Mouse (Mus musculus): ENCODE results near the gene Zbp1. TPM values are rescaled to one million over a fixed set of nuclear protein-coding genes. Genes with fewer than 3 reads are reported as not detected.
A peak's percentile ranks its signal among the peaks of the same experiment; 100 is the strongest.

The Zbp1 gene
- total RNA-seq, 2 experiments from 2014 or later, result not detected

DNA sequence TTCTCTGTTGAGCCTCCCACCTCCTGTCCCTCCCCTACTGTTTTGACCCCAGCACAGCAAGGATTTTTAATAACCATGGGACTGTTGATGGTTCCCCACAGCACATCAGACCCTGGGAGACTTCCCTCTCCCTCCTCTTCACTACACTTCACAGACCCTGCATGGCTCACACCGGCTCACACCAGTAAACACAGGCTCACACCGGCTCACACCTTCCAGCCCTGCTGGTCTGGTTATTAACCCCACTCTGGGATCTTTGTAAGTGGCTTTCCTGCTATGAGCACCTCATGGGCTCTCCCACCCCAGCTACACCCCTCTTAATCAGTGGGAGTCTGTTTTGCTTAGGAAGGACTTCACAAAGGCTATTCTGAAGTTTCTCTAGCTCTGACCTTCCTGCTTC is 29.2 kb upstream of the Zbp1 start:
- no peak for DNase-seq (ENCODE audit: low spot score in 2 of 2)

DNA sequence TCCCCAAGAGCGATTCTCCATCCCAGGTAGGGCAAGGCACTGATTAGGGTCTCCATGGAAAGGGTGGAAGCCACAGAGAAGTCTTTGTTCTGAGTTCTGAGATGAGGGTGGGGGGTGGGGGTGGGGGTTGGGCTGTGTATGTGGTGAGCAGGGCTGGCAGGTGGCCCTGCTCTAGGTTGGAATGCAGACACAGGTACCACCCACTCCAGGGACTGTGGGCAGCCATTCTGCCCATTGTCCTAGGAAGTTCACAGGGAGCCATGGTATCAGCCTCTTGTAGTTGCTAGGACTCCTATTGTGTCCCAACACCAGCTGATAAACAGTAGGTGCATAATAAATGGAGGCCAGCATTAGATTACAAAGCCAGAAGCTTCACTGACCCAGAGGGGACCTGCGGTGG is 28.5 kb upstream of the Zbp1 start:
- no peak for DNase-seq (ENCODE audit: low spot score in 2 of 2)

DNA sequence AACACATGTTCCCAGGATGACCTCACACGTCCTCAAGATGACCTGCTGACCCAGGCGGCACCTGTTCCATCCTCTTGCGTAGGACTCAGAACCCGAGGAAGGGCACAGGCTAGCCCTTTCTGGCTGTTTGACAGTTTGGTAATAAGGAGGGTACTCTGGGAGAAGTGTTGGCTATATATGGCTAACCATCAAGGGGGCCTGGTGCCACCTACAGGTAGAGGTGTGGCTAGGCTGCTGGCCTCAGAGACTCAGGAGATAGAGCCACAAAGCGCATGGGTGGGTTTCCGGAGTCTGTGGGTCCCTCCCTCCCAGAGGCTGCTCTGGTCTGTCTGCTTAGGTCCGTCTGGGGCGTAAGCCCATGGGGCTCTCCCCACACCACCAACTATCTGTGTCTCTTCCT is 28.0 kb upstream of the Zbp1 start:
- no peak for DNase-seq (ENCODE audit: low spot score in 2 of 2)

DNA sequence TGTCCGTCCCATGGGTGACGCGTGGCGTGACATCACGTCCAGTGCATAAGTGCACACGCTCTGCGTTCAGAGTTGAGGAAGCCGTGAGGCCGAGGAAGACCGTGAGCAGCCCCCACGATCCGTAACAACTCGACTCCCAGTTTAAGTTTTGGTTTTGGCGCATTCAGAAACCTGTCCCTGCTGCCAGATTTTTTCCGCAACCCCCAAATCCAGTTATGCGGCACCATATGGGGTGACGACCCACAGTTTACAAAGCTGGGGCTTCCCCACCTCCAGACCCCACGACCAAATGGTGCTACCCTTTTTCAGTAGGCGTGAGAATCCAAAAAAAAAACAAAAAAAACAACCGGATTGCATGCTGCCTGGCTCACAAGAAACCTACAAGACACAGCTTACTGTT is 26.5 kb upstream of the Zbp1 start:
- no peak for DNase-seq (ENCODE audit: low spot score in 2 of 2)

DNA sequence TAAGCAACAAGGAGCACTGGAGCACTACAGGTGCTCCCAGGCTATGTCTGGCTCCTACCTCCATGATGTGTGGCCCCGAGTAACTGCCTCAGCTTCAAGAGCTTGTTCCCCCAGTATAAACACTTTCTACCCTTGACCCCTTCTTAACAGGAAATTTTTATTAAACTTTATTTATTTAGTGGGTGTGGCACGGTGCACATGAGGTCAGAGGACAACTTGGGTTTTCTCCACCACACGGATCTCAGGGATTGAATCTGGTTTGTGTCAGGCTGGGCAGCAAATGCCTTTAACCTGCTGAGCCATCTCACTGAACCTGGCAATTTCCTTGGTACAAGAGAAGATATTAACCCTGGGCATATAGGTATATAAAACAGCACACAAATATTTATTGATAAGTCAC is 25.4 kb upstream of the Zbp1 start:
- no peak for DNase-seq (ENCODE audit: low spot score in 2 of 2)

DNA sequence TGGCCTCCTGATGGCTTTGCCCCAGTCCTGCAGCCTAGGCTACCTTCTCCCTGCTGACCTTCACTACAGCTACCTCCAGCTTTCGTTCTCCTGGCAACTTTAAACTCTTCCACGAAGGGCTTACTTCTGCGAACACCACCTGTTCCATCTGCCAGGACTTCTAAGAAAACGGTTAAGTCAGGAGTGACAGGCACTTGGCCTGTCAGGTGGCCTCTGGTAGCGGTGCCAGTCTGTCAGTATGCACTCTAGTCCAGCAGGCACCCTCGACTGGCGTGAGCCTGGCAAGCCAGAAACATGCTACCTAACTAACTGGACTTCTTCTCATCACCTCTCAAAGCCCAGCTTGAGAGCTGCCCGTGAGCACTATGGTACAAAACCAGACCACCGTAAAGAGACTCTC is 24.9 kb upstream of the Zbp1 start:
- DNase-seq (ENCODE audit: low spot score in 2 of 2), result no peak

DNA sequence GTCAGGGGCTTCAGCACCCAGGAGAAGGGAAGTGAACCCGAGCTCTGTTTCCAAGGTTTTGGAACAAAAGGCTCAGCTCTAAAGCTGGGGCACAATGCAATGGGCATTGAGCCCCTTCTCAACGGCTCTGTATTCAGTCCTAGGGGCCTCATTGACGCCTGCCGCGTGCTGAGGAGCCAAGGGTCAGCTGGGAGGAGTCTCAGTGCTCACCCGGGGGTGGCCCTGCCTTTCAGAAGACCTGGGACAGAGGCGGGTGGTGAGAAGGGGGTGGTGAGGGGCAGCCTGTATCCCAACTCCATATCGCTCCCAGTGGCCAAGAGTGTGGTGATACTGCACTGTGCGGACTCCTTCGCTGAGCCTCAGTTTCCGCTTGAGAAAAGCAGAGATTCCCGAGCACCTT is 24.2 kb upstream of the Zbp1 start:
- no peak for DNase-seq (ENCODE audit: low spot score in 2 of 2)

DNA sequence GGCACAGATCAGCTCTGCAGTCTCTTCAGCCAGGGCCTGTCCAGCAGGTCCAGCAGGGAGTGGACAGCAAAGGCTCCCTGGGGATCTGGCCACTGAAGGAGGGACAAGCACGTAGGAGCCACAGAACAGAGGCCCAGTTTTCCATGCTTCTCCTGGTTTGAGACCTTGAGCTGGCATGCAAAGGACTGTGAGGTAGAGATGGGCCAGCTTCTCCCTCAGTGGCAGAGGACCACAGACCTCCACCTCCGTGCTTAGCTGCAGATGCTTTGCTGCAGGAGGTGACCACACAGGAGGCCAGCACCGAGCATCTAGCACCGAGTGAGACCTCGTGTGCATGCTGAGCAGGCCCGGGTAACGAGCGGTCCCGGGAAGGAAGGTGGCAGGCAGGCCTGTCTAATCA is 22.0 kb upstream of the Zbp1 start:
- DNase-seq (ENCODE audit: low spot score in 2 of 2), result no peak

DNA sequence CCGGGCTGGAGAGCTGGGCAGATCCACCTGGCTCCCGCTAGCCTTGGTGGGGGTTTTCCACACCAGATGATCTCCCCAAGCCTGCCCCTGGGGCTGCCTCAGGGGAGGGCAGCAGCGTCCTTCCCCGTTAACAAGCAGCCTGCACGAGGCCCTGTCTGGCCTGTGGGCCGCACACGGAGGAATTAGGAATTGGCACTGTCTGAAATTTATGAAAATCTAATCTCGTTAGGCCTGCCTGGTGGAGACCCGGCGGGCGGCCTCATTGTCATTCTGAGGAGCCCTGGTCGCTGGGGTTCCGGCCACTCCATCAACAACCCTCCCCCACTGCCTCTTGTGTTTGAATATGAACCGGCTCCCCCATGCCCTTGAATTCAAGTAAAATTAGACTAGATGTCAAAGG is 19.8 kb upstream of the Zbp1 start:
- no peak for DNase-seq (ENCODE audit: low spot score in 2 of 2)

DNA sequence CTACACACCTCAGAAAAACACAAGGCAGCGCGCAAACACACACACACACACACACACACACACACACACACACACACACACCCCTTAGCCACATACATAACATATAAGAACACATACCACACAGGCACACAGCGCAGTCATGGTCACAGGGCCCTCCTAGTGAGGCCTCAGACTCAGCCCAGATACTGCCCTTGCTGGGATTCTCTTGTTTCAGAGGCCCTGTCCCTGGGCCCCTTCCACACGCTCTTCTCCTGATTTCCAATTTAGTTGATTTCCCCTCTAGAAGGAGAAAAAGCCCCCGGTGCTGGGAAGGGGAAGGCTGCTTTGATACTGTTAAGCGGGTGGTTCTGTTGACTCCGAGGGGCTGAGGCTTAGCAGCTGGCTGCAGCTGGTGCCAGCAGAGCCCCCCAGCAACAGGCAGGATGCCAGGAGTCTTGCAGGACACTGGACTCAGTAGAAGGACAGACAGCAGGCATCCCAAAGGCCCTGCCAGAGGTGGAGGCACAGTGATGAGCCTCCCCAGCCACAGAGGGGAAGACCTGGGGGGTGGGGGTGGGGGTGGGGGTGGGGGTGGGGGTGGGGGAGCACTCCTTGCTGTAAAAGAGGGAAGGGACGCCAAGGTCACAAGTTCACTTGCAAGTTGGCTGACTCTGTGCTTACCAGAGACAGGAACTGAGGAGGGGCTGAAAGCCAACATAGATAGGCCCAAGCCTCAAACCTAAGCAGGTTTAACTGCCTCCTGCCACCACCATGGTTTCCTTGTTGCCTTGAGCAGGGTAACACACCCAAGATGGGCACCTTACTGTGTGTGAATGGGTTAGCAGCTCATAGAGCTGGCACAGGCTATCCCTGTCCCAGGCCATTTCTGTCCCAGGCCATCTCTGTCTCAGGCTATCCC is 17.0 kb upstream of the Zbp1 start:
- DNase-seq (ENCODE audit: low spot score in 2 of 2), result peak in 1 of 2 experiments; percentile 47

DNA sequence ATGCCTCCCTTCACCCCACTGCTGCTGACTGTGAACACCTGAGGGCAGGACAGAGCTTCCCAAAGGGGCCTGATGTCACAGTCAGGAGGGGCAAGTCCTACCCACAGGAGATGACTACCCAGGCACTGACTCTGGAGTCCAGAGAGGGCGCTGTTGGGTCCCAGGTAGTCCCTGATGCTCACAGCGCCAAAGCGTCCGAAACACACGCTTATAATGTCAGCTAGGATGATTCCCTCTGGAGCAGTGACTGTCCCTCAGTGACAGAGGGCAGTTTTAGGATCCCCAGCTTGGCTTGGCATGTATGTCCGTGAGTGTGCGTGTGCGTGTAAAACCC is 14.0 kb upstream of the Zbp1 start:
- DNase-seq (ENCODE audit: low spot score in 2 of 2), result no peak

DNA sequence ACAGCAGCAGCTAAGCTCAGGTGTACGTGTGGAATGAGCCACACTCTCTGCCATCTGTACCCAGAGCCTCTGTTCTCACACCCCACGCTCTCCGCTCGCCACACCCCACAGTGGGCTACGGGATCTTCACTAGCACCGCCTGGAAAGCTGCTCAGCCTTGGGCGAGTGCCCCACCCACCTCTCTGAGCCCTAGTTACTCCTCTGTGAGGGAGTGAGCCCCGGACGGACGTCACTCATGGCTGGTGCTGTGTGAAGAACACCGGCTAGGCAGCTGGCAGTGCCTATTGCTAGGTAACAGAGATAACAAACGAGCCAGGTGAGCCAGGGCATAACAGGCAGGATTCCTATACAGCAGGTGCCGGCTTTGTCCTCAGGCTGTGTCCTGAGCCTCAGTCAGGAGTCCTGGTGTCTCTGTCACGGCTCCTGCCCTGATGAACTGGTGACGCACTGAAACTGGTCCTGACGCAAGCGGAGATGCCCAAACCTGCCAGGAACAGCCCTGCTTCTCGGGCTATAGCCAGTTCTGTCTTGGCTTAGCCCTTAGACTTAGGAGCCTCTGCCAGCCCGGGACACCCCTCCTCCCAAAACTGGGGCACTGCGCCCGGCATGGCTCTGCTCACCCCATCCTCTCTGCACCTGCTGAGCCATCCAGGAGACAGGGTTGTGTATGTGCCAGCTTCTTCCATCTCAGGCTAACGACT is 13.5 kb upstream of the Zbp1 start:
- DNase-seq (ENCODE audit: low spot score in 2 of 2), result no peak

DNA sequence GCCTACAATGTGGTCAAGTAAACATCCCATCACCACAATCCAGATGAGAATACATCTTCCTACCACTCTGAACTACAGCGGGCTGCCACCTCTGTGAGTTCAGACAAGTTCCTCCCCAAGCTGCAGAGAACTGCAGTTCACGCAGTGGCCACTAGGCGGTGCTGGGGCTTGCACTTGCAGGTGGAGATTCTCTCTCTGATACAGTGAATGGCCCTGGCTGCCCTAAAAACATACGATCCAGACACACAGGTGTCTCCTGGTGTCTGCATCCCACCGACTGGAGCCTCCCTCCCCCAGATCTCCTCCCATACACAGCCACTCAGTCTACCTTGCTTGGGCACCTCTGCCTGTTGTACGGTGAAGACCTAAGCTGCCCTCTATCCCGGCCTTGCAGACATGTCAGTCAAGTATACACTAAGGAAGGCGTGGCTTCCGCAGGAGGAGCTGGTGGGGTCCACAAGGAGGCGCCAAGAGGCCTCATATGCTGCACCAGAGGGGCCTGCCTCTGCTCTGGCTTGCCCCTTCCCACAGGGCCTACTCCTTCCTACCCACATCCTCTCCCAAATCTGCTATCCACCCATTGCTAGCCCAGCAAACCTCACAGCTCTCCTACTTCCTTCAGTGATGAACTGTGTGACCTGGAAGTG is 11.0 kb upstream of the Zbp1 start:
- peak; percentile 94 to 95 for DNase-seq (ENCODE audit: low spot score in 2 of 2)

DNA sequence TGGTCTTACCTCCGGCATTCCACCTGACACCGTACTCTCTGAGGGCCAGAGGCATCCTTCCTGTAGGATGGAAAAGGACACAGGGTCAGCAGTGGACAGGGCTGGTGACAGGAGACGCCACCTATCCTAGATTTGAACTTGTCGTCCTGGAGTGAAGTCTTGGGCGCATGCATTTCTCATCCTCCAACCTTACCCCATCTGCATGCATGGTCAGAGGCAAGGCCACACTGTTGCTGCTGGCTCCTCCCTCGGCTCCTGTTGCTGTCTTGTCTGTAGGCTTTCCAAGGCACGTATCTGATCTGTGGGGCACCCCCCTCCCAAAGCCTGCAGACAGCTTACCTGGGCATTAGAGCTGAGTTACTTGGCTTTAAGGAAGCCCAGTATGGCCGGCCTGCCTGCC is 9.8 kb upstream of the Zbp1 start:
- DNase-seq (ENCODE audit: low spot score in 2 of 2), result no peak

DNA sequence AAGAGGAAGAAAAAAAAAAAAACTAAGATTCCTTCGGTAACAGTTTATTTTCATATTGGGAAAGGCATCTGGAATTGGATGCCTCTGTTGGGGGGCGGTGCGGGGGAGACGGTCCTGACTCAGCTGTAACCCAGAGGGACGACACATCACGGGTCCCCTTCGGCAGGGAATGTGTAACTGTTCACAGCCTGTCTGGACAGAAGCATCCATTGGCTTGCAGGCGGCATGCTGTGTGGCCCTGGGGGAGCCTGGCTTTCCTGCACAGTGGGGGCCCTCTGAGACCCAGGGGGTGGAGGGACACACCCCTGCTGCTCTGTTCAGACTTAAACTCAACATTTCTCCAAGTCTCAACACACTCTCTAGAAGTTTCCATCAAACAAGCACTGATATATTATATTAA is 8.1 kb upstream of the Zbp1 start:
- no peak for DNase-seq (ENCODE audit: low spot score in 2 of 2)

DNA sequence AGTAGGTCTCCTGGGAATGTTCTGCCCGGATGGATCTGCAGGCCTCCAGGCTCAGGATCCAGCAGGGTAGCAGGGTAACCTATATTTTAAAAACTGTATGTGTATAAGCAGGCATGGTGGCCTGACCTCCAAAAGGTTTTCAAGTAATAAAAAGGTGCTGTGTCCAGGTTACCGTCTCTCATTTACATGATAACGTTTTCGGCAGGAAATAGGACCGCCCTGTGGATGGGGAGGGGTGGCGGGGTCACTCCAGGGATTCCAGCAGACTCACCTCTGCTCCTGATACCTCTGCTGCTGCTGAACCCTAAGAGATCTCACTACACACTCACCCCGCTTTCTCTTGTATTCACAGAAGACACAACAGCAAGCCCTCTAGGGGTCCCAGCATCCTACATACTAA is 7.2 kb upstream of the Zbp1 start:
- no peak for DNase-seq (ENCODE audit: low spot score in 2 of 2)

DNA sequence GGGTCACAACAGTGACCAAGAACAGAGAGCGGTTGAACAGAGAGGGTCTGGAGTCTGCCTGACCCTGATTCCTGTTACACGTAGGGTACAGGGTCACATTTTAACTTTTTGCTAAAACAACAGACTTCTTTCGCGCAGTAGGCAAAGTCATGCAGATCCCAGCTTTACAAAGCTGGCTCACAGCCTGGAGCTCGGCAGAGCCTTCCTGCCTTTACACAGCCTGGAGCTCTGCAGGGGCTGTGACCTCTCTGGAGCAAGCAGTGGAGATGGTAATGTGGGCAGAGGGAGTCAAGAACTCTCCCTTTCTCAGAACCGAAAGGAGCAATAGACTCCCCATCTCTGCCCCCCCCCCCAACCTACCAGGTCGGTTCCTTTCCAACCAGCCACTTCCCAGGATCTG is 6.1 kb upstream of the Zbp1 start:
- DNase-seq (ENCODE audit: low spot score in 2 of 2), result no peak

DNA sequence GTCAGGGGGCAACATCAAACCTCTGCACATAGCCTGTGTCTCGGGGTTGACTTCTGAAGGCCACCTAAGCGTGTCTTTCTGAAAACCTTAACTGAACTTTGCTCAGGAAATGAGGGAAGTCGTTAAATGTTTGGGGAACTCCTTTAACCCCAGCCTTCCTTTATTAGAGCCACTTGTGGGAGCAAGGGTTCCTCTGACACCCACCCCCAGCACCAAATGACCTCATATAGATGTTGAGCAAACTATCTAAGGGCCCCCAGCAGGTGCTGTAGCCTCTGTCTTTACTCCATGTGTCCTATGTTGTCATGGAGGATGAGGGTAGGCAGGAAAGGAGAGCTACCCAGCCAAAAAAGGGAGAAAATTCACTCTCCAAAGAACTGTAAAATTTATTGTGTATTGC is 5.4 kb upstream of the Zbp1 start:
- no peak for DNase-seq (ENCODE audit: low spot score in 2 of 2)

DNA sequence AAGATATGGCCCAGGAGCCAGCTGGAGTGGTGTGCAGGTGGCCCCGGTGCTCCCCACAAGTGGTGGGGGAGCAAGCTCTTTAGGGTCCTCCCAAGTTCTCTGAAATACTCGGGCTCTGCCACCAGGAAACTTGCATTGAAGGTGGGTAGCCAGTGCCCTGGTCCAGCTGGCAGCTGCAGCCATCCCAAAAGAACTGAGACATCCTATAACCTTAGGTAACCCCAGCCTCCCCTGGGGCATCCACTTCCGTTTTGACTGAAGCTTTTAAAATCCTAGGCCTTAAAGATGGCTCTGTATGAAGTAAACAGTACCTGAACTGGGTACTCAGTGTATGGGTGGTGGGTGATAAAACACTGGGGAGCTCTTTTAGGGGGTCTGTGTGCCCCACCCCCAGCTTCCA is 4.8 kb upstream of the Zbp1 start:
- no peak for DNase-seq (ENCODE audit: low spot score in 2 of 2)

DNA sequence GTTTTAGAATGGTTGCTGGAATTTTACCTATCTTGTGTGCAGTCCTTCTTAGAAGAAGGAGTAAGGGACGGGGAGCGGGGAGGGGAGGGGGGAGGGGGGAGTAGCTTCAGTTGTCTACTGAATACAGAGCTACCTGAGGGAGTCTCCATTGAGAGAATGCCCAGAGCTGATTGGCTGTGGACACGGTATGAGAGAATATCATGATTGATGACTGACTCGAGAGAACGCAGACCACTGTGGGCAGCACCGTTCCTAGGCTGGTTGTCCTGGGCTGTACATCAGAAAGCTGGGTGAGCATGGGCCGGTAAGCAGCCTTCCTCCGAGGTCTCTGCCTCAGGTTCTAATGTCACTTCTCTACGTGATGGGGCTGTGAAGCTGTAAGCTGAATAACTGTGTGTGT is 2.0 kb upstream of the Zbp1 start:
- DNase-seq (ENCODE audit: low spot score in 2 of 2), result peak in 1 of 2 experiments; percentile 1

DNA sequence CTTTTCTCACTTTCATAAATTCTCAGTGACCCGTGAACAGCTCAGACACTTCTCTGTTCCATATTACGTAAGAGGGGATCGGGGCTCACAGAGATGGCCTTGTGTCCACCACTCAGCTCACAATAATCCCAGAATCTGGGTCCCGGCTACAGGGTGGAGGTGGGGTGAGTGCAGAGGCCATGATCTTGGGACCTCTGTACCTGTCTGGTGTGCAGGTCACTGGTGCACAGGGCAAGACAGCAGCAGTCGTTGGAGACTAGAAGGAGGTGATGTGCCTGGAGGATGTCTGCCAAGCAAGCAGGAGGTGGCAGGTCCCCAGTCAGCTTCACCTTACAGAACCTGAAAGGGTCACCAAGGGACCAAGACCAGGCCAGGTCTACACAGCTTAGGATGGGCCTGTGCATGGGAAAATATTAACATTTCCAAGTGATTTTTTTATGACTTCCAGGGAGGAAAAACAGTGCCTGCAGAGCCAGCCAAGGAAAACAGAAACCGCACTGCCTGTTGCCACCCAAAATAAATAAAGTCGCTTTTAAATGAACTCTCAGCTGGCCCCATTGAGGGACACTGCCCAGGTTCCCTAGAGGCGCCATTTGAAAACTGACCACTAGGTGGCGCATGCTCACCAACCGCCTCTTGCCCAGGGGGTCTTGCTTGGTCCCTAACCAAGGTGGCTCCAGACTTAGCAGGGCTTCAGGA is 682 bp upstream of the Zbp1 start:
- DNase-seq (ENCODE audit: low spot score in 2 of 2), result peak in 1 of 2 experiments; percentile 29

DNA sequence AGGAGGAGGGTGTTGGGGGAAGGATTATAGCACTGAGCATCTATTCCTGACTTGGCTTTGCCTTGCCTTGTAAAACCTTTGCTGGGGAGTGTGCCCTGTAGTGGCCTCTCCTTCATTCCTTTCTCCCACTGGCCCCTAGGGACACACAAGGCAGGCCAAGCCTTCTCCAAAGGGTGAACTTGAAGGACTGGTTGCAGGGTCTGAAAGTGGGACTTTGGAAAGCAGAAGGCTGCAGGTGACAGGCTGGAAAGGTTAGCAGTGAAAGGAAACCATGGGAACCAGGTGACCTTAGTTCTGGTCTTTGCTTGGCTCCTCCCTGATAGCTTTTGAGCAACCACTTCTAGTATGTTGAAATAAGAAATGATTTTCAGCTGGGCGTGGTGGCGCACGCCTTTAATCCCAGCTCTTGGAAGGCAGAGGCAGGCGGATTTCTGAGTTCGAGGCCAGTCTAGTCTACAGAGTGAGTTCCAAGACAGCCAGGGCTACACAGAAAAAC is 912 bp downstream of the Zbp1 start:
- DNase-seq (ENCODE audit: low spot score in 2 of 2), result no peak

All from layer of hippocampus, postnatal 10 days (tissue).